Mouse (Mus musculus) neural tube, embryonic 14.5 days (tissue): ENCODE results near the gene Acsl4. TPM values are rescaled to one million over a fixed set of nuclear protein-coding genes. Genes with fewer than 3 reads are reported as not detected.

Experiments used
- ATAC-seq: fragments of 200-750 bp; cut with Nextera tagmentation; 2 replicates; pipeline ENCODE4 v1.8.0; 2017; ENCODE audit warnings: low read depth, mild to moderate bottlenecking, moderate TSS enrichment, moderate library complexity
- H3K27ac ChIP-seq: fragments of 300-500 bp; sonication (generic); 2 replicates; pipeline ENCODE4 v1.5.1; 2014; ENCODE audit warnings: low read depth, mild to moderate bottlenecking, control low read depth, low read length, moderate library complexity, mixed read lengths
- H3K27me3 ChIP-seq: fragments of 300-500 bp; sonication (generic); 2 replicates; pipeline ENCODE4 v1.6.1; 2014; ENCODE audit warnings: low read length; ENCODE audit not compliant: control insufficient read depth, insufficient read depth
- H3K36me3 ChIP-seq: fragments of 300-500 bp; sonication (generic); 2 replicates; pipeline ENCODE4 v1.6.1; 2014; ENCODE audit warnings: low read length, mixed read lengths; ENCODE audit not compliant: control insufficient read depth, insufficient read depth
- H3K4me1 ChIP-seq: fragments of 300-500 bp; sonication (generic); 2 replicates; pipeline ENCODE4 v1.6.1; 2014; ENCODE audit warnings: low read length; ENCODE audit not compliant: control insufficient read depth, insufficient read depth
- H3K4me2 ChIP-seq: fragments of 300-500 bp; sonication (generic); 2 replicates; pipeline ENCODE4 v1.6.1; 2014; ENCODE audit warnings: mild to moderate bottlenecking, low read depth, low read length, control low read depth
- H3K4me3 ChIP-seq: fragments of 300-500 bp; sonication (generic); 2 replicates; pipeline ENCODE4 v1.5.1; 2014; ENCODE audit warnings: low read depth, low read length, control low read depth, mixed read lengths
- H3K9ac ChIP-seq: fragments of 300-500 bp; sonication (generic); replicated peaks from 2 replicates; pipeline ENCODE4 v1.6.1; 2014; ENCODE audit warnings: low read depth, mild to moderate bottlenecking, control low read depth, low read length, mixed read lengths
- H3K9me3 ChIP-seq: fragments of 300-500 bp; sonication (generic); 2 replicates; pipeline ENCODE4 v1.6.1; 2016; ENCODE audit warnings: low read length; ENCODE audit not compliant: control insufficient read depth
- WGBS: fragments of 180-500 bp; shearing (Covaris S2); extraction: QIAGEN DNeasy Blood & Tissue Kit; methylation state at CpG from one replicate; pipeline ENCODE4 v1.1.7; 2014; 5-methylcytosine and 5-hydroxymethylcytosine counted together
- polyA plus RNA-seq: library from polyadenylated mRNA; unstranded; fragments of >200 nt; fragmentation: Nextera tagmentation; extraction: Ambion mirVana; gene quantifications from 2 replicates; pipeline ENCODE4 v1.2.1, GENCODE M21; 2014

The Acsl4 gene
- polyA plus RNA-seq, 1 experiment from 2014 or later: 35.2 TPM

- ATAC-seq: no peak
- H3K27ac ChIP-seq: no peak overlapping the region
- H3K9ac ChIP-seq: no peak overlapping the region
- no peaks in the 10 kb centered on the region for H3K9me3 ChIP-seq
- H3K27me3 ChIP-seq: no peaks in the 10 kb centered on the region
- WGBS: 70% methylated on average over 5 of the region's 5 CpGs
- H3K36me3 ChIP-seq: no peaks in the 10 kb centered on the region
- H3K4me3 ChIP-seq: no peak overlapping the region
- no peaks in the 10 kb centered on the region for H3K4me1 ChIP-seq
- no peak overlapping the region for H3K4me2 ChIP-seq
Observed at GRCm38 (mm10) chrX:142285905-142286304, 104.4 kb downstream of the Acsl4 start.

DNA sequence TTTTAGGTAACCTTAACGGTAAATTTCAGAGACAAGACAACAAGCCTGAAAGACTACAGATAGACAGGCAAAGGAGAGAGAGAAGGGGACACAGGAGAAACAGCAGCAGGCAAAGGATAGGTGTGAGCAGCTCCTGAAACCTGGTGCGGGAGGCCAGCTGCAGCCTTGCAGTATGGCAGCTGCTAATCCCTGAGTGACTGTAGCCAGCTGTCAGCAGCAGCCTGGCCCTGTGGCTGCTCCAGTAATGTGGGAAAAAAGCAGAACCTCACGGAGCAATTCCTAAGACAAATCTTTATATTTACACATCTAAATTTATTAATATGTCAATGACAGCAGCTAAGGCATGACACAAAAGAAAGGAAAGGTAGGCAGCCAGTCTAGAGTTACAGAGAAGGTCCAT lies 113.8 kb downstream of the Acsl4 start:
- H3K4me3 ChIP-seq: no peak overlapping the region
- H3K4me1 ChIP-seq: no peaks in the 10 kb centered on the region
- no peak overlapping the region for H3K4me2 ChIP-seq
- no peak overlapping the region for H3K9ac ChIP-seq
- H3K27me3 ChIP-seq: no peaks in the 10 kb centered on the region
- no peak overlapping the region for H3K27ac ChIP-seq
- ATAC-seq: no peak
- WGBS: 61% methylated on average over 3 of the region's 3 CpGs
- no peaks in the 10 kb centered on the region for H3K9me3 ChIP-seq
- H3K36me3 ChIP-seq: no peaks in the 10 kb centered on the region

DNA sequence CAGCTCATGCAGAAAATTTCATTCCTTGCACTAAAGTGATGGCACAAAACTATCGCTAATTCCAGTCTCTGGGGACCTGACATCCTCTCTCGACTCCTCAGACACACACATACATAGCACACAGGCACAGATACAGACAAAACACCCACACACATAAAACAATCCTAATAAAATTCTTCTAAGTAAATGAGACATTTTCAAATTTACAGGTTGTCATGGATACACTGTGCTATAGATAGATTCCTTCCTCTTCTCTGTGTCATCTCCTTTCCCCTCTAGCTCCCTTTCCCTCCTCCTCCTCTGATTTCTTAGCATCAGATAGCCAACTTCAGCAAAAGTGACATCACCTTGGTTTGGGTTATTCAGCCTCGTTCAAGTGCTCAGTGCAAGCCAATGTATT lies 114.3 kb downstream of the Acsl4 start:
- Histone ChIP-seq H3K4me1 (no peaks in the 10 kb centered on the region), H3K4me2 (no peak overlapping the region), H3K4me3 (no peak overlapping the region), H3K9me3 (no peaks in the 10 kb centered on the region), H3K9ac (no peak overlapping the region), H3K27ac (no peak overlapping the region), H3K36me3 (no peaks in the 10 kb centered on the region), H3K27me3 (no peaks in the 10 kb centered on the region)
- WGBS: 66% methylated on average over 3 of the region's 3 CpGs
- no peak for ATAC-seq

Other genes starting within 250 kb of the Acsl4 start
- gene Gucy2f, start 193.6 kb downstream of the Acsl4 start, polyA plus RNA-seq: 0.04 and 0.06 TPM in 2 replicates
- gene Nxt2, start 163.8 kb downstream of the Acsl4 start, polyA plus RNA-seq: 20.9 and 26.1 TPM in 2 replicates
- gene Kcne1l, start 84.2 kb downstream of the Acsl4 start, polyA plus RNA-seq: 39.8 and 43.7 TPM in 2 replicates